Mouse (Mus musculus) CD8-positive naive resting alpha-beta T cell, adult 2 months (primary cell): ENCODE measurements around the gene Mfsd14b.

Experiments
- DNase-seq, 2 experiments: peaks; one replicate each; pipeline ENCODE4 v3.0.0; 2022; ENCODE audit warnings: low read depth in 2 of 2, low spot score in 2 of 2

The Mfsd14b gene

GRCm38 (mm10) chr13:65112459-65113110 is at the start of gene Mfsd14b:
TSS of gene Mfsd14b (minus strand) at chr13:65112975.
- peak; percentile 74 to 81 for DNase-seq

- no peak for DNase-seq
Observed at GRCm38 (mm10) chr13:65149940-65150339, 37.2 kb upstream of the Mfsd14b start, which contains the start of gene Olfr466. TSS of gene Olfr466 (plus strand) at chr13:65150240.

DNA sequence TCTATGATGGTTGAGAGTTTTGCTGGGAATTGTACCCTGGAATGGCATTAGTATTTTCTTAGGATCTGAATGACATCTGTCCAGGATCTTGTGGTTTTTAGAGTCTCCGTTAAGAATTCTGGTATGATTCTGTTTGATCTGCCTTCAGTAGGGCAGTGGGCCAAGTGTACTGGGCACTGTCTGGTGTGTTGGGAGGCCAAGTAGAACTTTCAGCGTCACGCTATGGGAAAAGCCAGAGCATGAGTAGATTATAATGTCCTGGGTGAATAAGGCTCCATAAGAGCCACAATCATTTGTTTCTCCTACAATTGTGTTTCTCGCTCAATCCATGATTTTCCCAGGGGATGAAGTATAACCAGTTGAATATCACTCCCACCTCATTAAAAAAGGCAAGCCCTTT is 25.0 kb upstream of the Mfsd14b start, which contains the start of gene Olfr465-ps1:
Olfr465-ps1 (plus strand) TSS at position 301 of the 400 bp plus-strand sequence.
- no peak for DNase-seq

DNA sequence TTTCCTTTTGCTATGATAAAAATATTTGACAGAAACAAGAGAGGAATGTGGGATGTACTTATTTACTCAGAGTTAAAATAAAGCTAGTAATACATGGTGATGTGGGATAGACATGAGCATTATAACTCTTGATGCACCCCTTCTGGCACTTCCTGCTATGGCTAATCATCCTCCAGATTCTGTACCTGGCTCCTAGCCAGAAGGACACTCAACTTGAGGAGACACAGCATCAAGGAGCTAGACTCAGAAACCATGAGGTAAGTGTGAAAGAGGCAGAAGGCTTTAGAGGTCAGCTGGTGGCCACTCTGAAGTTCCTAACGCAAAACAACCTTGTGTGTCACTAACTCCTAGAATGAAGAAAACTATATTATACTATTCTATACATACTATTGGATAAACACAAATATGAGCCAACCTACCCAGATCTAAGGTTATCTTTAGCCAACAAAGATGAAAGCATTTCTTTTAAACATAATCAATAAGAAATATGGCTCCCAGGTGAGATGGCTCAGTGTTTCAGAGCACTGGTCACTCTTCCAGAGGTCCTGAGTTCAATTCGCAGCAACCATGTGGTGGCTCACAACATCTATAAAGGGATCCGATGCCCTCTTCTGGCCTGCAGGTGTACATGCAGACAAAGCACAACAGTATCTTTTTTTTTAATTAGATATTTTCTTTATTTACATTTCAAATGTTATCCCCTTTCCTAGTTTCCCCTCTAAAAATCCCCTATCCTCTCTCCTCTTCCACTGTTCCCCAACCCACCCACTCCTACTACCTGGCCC is 14.5 kb upstream of the Mfsd14b start:
- no peak for DNase-seq

DNA sequence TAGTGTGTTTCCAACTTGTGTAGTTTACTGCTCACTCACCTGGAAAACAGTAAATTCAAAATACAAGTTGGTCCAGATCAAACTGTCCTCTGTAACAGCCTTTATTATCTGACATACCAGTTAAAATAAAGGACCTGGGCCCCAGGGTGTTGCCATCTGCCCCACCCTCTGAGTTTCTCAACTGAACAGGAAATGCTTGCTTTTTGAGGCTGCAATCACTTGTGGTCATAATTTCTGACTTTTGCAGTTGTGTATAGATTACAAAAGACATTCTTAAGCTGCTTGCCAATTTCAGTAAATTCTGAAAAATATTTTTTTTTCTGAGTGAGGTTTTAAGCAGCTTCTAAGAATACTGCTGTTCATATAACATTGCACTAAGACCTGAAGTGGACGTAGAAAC is 9.3 kb upstream of the Mfsd14b start:
- DNase-seq: no peak

DNA sequence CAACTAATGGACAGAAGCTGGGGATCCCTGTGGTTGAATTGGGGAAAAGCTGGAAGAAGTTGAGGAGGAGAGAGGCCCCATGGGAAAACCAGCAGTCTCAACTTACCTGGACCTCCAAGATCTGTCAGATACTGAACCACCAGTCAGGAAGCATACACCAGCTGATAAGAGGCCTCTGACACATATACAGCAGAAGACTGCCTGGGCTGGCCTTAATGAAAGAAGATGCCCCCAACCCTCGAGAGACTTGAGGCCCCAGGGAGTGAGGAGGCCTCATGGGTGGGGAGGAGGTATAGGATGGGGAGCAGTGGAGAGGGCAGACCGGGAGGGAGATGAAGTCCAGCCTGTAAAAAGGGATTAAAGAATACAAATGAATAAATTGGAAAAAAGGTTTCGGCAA is 8.2 kb upstream of the Mfsd14b start:
- DNase-seq: no peak

- DNase-seq: no peak
Observed at GRCm38 (mm10) chr13:65113239-65113638, 464 bp upstream of the Mfsd14b start.

DNA sequence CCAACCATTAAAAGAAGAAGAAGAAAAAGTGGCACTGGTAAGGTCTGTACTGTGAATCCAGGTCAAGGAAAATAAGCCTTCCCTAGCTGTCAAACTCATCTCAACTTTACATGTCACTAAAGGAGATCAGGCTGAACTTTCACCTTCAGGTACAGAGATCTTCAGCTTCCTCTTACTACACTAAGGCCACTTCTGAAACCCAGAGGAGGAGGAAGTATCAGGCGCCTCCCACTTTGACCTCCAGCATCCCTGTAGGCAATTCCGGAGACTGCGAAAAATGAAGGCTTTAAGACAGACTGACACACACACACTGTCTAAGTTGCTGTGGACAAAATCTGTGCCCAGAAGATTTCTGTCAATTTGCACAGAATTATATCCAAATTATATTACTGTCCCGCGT is 814 bp downstream of the Mfsd14b start:
- no peak for DNase-seq

DNA sequence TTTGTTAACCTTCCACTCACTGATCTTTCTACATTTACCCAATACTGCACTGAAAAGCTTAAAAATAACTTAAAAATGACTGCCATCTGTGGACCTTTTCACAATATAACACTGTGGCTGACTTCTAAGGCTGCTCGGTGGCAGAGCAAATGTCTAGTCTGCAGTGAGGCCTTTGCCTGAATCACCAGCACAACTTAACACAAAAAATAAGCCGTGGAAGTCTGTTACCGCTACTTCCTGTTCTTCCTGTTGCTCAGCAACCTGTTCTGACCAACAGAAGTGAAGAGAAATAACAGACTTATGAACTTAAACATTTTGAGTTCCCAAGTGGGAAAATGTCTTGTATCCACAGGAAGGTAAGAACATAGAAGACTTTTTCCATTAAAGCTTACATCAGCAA is 11.5 kb downstream of the Mfsd14b start:
- DNase-seq: no peak

DNA sequence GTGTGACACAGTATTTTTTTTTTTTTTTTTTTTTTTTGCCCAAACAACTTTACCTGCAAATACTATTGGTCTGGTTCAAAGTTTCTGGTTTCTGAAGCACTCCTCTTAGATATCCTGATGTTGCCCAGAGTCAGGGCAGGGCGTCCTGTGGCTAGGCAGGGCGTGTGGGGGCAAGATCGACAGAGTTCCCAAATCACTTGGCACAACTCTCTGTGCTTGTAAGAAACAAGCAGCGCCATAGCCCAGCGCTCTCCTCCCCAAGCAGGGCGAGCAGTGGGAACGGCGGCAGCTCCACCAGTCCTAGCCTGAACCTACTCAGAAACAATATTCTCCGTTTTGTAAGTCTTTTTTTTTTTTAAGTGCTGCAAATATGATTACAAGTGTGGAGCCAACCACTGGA is 12.1 kb downstream of the Mfsd14b start:
- no peak for DNase-seq

GRCm38 (mm10) chr13:65097018-65097417 is 15.8 kb downstream of the Mfsd14b start:
- DNase-seq: no peak

GRCm38 (mm10) chr13:65095923-65096322 is 16.9 kb downstream of the Mfsd14b start:
- DNase-seq: no peak

DNA sequence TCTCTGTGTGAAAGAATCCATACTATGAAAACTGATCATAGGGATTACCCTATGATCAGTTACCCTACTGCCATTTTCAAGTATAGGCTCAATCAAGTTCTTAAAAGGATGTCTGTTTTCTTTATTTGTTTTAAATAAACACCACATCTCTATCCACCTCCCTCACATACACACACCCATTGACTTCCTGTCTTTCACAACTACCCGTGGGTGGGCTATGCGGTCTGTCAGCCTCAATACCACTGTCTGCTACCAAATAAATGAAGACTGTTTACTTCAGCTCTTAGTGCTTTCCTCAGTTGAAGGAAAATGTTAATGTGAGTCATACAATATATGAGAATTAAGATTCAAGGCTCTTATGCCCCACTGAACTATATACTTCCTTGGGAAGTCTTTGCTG is 42.8 kb downstream of the Mfsd14b start:
- no peak for DNase-seq

DNA sequence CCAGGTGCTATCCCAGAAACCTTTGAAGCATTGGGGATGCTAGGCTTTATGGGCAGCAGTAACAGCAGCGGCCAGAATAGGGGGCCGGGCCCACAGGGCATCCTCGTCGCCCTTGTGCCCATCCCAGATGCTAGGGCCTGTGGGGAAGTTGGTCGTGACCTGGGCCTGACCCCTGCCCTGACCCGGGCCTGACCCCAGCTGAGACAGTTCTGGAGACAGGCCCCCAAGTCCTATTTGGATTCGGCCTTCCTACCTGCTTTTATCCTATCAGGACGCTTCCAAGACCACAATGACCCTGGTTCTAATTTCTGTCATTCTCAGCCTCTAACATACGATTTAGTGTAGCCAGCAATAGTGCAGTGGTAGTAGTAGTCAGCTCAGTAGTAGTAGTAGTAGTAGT is 60.1 kb downstream of the Mfsd14b start, which contains the start of gene Prss47:
Prss47 (minus strand) TSS at position 101 of the 400 bp plus-strand sequence.
- no peak for DNase-seq

- no peak for DNase-seq
Observed at GRCm38 (mm10) chr13:65035057-65035456, 77.7 kb downstream of the Mfsd14b start.

GRCm38 (mm10) chr13:65032758-65033157 is 80.0 kb downstream of the Mfsd14b start, which contains the start of gene Spata31d1c:
TSS of gene Spata31d1c (plus strand) at chr13:65033058.
- DNase-seq: no peak
